In the genomic region with DNA sequence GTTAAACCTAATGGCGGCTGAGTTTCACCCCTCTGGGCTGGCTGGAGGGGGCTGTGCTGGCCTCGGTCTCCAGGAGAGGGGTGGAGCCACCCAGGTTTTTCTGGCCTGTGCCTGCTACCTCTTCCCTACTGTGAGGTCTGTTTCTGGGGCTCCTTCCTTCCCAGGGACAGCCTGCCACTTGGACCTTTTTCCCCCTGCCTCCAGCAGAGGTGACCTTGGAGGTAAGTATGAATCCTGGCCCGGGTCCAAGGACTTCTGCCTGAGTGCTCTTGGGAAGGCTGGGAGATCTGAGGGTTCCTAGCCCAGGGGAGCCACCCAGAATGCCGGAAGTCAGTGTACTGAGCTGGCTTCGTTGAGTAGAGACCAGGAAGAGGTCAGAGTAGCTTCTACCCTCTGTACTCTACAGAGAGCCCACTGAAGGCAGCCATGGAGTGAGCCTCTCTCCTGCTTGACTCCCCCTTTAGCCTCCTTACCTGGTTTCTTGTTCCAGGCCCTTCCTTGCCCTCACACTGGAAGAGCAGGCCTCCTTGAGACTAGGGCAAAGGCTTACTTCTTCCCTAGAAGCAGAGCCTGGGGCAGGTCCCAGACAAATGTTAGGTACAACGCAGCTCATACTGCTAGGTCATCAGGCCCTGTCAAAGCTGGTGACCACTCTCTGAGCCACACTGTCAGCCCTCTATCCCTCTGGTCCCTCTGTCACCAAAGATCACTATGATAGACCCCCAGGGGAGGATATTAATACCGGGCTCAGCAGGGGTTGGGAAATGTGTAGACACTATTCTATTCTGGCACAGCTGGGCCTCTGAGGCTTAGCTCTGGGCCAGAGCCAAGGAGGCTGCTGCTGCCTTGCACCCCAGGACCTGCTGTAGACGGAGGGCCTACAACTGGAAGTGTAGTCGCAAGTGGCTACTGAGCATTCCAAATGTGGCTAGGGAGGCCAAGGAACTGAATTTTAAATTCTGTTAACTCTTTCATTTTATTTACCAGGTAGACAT, we compare ENCODE assay signal across 9 mouse cellular contexts. TPM values are rescaled to one million over a fixed set of nuclear protein-coding genes. Genes with fewer than 3 reads are reported as not detected.
DNase-seq lines count a peak whose midpoint lies in the region; ATAC-seq lines count a peak whose summit lies in the region.
"Had no signal": no experiment of that assay in that cellular context is flagged by ENCODE, and none has a peak within 500 bp of the region (broad histone marks: within the 10 kb centered on the region; RNA-seq: fewer than 3 reads in every experiment).

No protein-coding gene starts in this region.

- 33% methylated on average over 9 of the region's 9 CpGs for WGBS in heart, embryonic 14.5 days
- WGBS in heart, embryonic 15.5 days: 30% methylated on average over 9 of the region's 9 CpGs

- H3K4me3 ChIP-seq in heart, embryonic 14.5 days (ENCODE audit: control insufficient read depth in 1 of 2, insufficient read depth in 1 of 2, low read depth in 1 of 2, low read length in 2 of 2): no peak overlapping the region
- no peak overlapping the region for H3K4me3 ChIP-seq in heart, embryonic 15.5 days
- H3K4me3 ChIP-seq: myocyte had no signal

- no peak for DNase-seq in heart, adult 9 months (ENCODE audit: low spot score in 2 of 2)
- DNase-seq in kidney, postnatal 36 days: peak; percentile 93
- peak; percentile 49 to 74 for DNase-seq in lung, postnatal 4 days
- no peak for DNase-seq in thymus, postnatal 25 days

- H3K4me2 ChIP-seq in heart, embryonic 14.5 days (ENCODE audit: low read length): no peak overlapping the region; the same call in 1 of the 2 replicates
- 0 out of 2 replicates have a peak overlapping the region, but pooled peaks have one; percentile 13 for H3K4me2 ChIP-seq in heart, embryonic 15.5 days

- peak overlapping the region; percentile 50 for H3K9ac ChIP-seq in heart, embryonic 14.5 days (ENCODE audit: low read length)
- 0 out of 2 replicates have a peak overlapping the region, but pooled peaks have one; percentile 3 for H3K9ac ChIP-seq in heart, embryonic 15.5 days

- peaks cover 16 to 18% of the 10 kb centered on the region in 2 experiments for H3K4me1 ChIP-seq in heart, embryonic 14.5 days (ENCODE audit: control insufficient read depth in 2 of 2, insufficient read depth in 2 of 2, low read length in 2 of 2)
- peaks cover 17% of the 10 kb centered on the region for H3K4me1 ChIP-seq in heart, embryonic 15.5 days (replicated peaks)

- peak overlapping the region; percentile 46 to 79 for H3K27ac ChIP-seq in heart, embryonic 14.5 days (replicated peaks in 1 of 2; ENCODE audit: control insufficient read depth in 1 of 2, insufficient read depth in 1 of 2, low read depth in 2 of 2, low read length in 2 of 2)
- peak overlapping the region; percentile 69 for H3K27ac ChIP-seq in heart, embryonic 15.5 days

- no peaks in the 10 kb centered on the region for H3K27me3 ChIP-seq in heart, embryonic 14.5 days (ENCODE audit: control insufficient read depth, insufficient read depth, low read length)
- no peaks in the 10 kb centered on the region; the same call in 1 of the 2 replicates for H3K27me3 ChIP-seq in heart, embryonic 15.5 days

- peak; percentile 14; the same call in 1 of the 2 replicates for ATAC-seq in heart, embryonic 14.5 days (ENCODE audit: insufficient number of reproducible peaks, insufficient read depth, low FRiP score, low read depth)
- peak; percentile 59 for ATAC-seq in heart, embryonic 15.5 days (replicated peaks; ENCODE audit: insufficient number of reproducible peaks, insufficient read depth, low FRiP score, low read depth)
- ATAC-seq in monocyte, adult 5-6 weeks (replicated peaks; ENCODE audit: insufficient number of reproducible peaks, low FRiP score, low TSS enrichment, poor library complexity, severe bottlenecking): no peak
- ATAC-seq in activated CD4-positive, CD25-positive, alpha-beta regulatory T cell, adult 4 months: no peak

- H3K9me3 ChIP-seq in heart, embryonic 14.5 days (ENCODE audit: control insufficient read depth, low read length): no peaks in the 10 kb centered on the region
- no peaks in the 10 kb centered on the region for H3K9me3 ChIP-seq in heart, embryonic 15.5 days (replicated peaks)

- H3K36me3 ChIP-seq in heart, embryonic 14.5 days (ENCODE audit: control insufficient read depth, insufficient read depth, low read length): no peaks in the 10 kb centered on the region
- no peaks in the 10 kb centered on the region for H3K36me3 ChIP-seq in heart, embryonic 15.5 days

RNA-seq across cellular contexts. Expression of a gene that starts 12.5 kb away (rescaled TPM):
- 1.4 and 1.6 TPM in 2 replicates for polyA plus RNA-seq in heart, embryonic 14.5 days (2014; fragmentation: Nextera tagmentation; extraction: Ambion mirVana)
- 1.00 and 1.5 TPM in 2 replicates for polyA plus RNA-seq in heart, embryonic 15.5 days (2015; fragmentation: Nextera tagmentation; extraction: Ambion mirVana)
- total RNA-seq in monocyte, adult 5-6 weeks (2017): 3.5 to 7.1 TPM (median 6.2 TPM) in 3 replicates
- polyA plus RNA-seq in activated CD4-positive, CD25-positive, alpha-beta regulatory T cell, adult 4 months (2017; shearing (Covaris generic)): under 1 TPM; 0.19 to 0.24 TPM

Comparison
In these comparisons a context has a peak if more than half of its experiments do, and no peak if none do; other contexts are left out.
1. ATAC-seq: peak in heart, embryonic 14.5 days (single experiment) and heart, embryonic 15.5 days (single experiment); none in monocyte, adult 5-6 weeks (single experiment) and activated CD4-positive, CD25-positive, alpha-beta regulatory T cell, adult 4 months (single experiment).
2. DNase-seq: peak in kidney, postnatal 36 days (2 of 2) and lung, postnatal 4 days (2 of 2); none in heart, adult 9 months (0 of 2) and thymus, postnatal 25 days (single experiment).